Mouse (Mus musculus) ES-E14 (cell line): ENCODE measurements around the gene Klhl2. TPM values are rescaled to one million over a fixed set of nuclear protein-coding genes. Genes with fewer than 3 reads are reported as not detected.

ENCODE experiments used
- DNase-seq: peaks from one replicate; pipeline ENCODE4 v3.0.0-alpha.2; 2013; ENCODE audit warnings: low read depth, low spot score
- H3K27ac ChIP-seq: 2 replicates; pipeline ENCODE4 v1.5.1; 2012; ENCODE audit warnings: low read depth, mild to moderate bottlenecking, low read length, moderate library complexity, mixed read lengths; ENCODE audit not compliant: poor library complexity, insufficient read depth, severe bottlenecking
- H3K36me3 ChIP-seq: 2 replicates; pipeline ENCODE4 v1.6.1; 2012; ENCODE audit warnings: mild to moderate bottlenecking, low read length, moderate library complexity, mixed read lengths; ENCODE audit not compliant: control insufficient read depth, poor library complexity, insufficient read depth, severe bottlenecking
- H3K4me1 ChIP-seq, 2 experiments: fragments of 150-350 bp in 1 of 2; sonication (generic) in 1 of 2; 2 replicates each; pipeline ENCODE4 v1.6.1; 2012; ENCODE audit warnings: low read length in 2 of 2, mild to moderate bottlenecking in 1 of 2, mixed read lengths in 1 of 2; ENCODE audit not compliant: control insufficient read depth in 2 of 2, insufficient read depth in 2 of 2, poor library complexity in 1 of 2
- H3K4me3 ChIP-seq, 2 experiments: fragments of 150-350 bp in 1 of 2; sonication (generic) in 1 of 2; 2 replicates each; pipeline ENCODE4 v1.5.1; 2012; ENCODE audit warnings: low read length in 2 of 2, low read depth in 1 of 2, mild to moderate bottlenecking in 1 of 2, mixed read lengths in 1 of 2; ENCODE audit not compliant: insufficient read depth in 1 of 2, poor library complexity in 1 of 2, severe bottlenecking in 1 of 2
- H3K9ac ChIP-seq: 2 replicates; pipeline ENCODE4 v1.6.1; 2012; ENCODE audit warnings: low read depth, mild to moderate bottlenecking, low read length, mixed read lengths; ENCODE audit not compliant: poor library complexity, insufficient read depth, severe bottlenecking
- H3K9me3 ChIP-seq: fragments of 150-350 bp; sonication (generic); 2 replicates; pipeline ENCODE4 v1.6.1; 2012; ENCODE audit warnings: low read depth, mild to moderate bottlenecking, low read length; ENCODE audit not compliant: control insufficient read depth, insufficient read depth
- CHD2 ChIP-seq: IDR thresholded peaks from 2 replicates; pipeline ENCODE4 v1.6.1; 2014; ENCODE audit warnings: mild to moderate bottlenecking, low read depth, low read length, inconsistent platforms
- HCFC1 ChIP-seq: IDR thresholded peaks from 2 replicates; pipeline ENCODE4 v1.6.1; 2012; ENCODE audit warnings: low read length, inconsistent platforms, borderline replicate concordance; ENCODE audit not compliant: insufficient read depth
- MAFK ChIP-seq: IDR thresholded peaks from 2 replicates; pipeline ENCODE4 v1.6.1; 2014; ENCODE audit warnings: mild to moderate bottlenecking, low read depth, low read length, inconsistent platforms; ENCODE audit not compliant: insufficient read depth
- ZC3H11A ChIP-seq: IDR thresholded peaks from 2 replicates; pipeline ENCODE4 v1.6.1; 2012; ENCODE audit warnings: low read depth, mild to moderate bottlenecking, inconsistent platforms, low read length, borderline replicate concordance
- ZNF384 ChIP-seq: IDR thresholded peaks from 2 replicates; pipeline ENCODE4 v1.6.1; 2012; ENCODE audit warnings: low read depth, low read length, inconsistent platforms
- in situ Hi-C, 2 experiments: fragments of 600-800 bp; cut with MboI; formaldehyde crosslinking; loops; one replicate each; pipeline ENCODE4 v1.15.1; 2025; ENCODE audit warnings: low sequenced_read_pairs in 2 of 2, inconsistent platforms in 1 of 2; ENCODE audit not compliant: unreplicated experiment in 2 of 2
- total RNA-seq: library from RNA; depleted of rRNA; stranded (reverse); fragments of 300-350 nt; gene quantifications from 2 replicates; pipeline ENCODE4 v1.2.3, GENCODE M21; 2012

The Klhl2 gene
- total RNA-seq, 1 experiment, result 16.3 TPM

GRCm38 (mm10) chr8:64834071-64834877 lies 15.5 kb downstream of the Klhl2 start:
- in situ Hi-C loops, result no loop called here
- Histone ChIP-seq H3K4me1 (peaks cover 10 to 26% of the 10 kb centered on the region in 2 experiments), H3K9ac (no peak overlapping the region; the same call in 1 of the 2 replicates), H3K27ac (no peak overlapping the region), H3K9me3 (no peaks in the 10 kb centered on the region), H3K36me3 (no peaks in the 10 kb centered on the region; the same call in 1 of the 2 replicates), H3K4me3 (peak overlapping the region in 1 of 2 experiments; percentile 14; a peak in 1 of 4 replicates)
- DNase-seq, result peak; percentile 71
- TF ChIP-seq CHD2 (no peak), HCFC1 (no peak), ZC3H11A (no peak), ZNF384 (peak; percentile 55; the same call in 1 of the 2 replicates), MAFK (0 out of 2 replicates have a peak, but pooled peaks have one; percentile 22)

GRCm38 (mm10) chr8:64832581-64833135 lies 17.2 kb downstream of the Klhl2 start:
- no peak for TF ChIP-seq MAFK
- TF ChIP-seq ZNF384, result no peak
- TF ChIP-seq CHD2, result no peak
- no peak for TF ChIP-seq ZC3H11A
- TF ChIP-seq HCFC1, result no peak
- DNase-seq, result no peak
- peaks cover 10 to 20% of the 10 kb centered on the region in 2 experiments for H3K4me1 ChIP-seq
- in situ Hi-C loops, result no loop called here
- H3K9ac ChIP-seq, result no peak overlapping the region
- no peak overlapping the region for H3K4me3 ChIP-seq
- H3K36me3 ChIP-seq, result peaks cover 2% of the 10 kb centered on the region; the same call in 1 of the 2 replicates
- no peak overlapping the region for H3K27ac ChIP-seq
- H3K9me3 ChIP-seq, result no peaks in the 10 kb centered on the region

- TF ChIP-seq ZC3H11A (no peak), MAFK (no peak), ZNF384 (no peak), HCFC1 (no peak), CHD2 (no peak)
- Histone ChIP-seq H3K4me3 (no peak overlapping the region), H3K9ac (no peak overlapping the region), H3K4me1 (peaks cover 10 to 20% of the 10 kb centered on the region in 2 experiments), H3K27ac (no peak overlapping the region), H3K36me3 (peaks cover 5% of the 10 kb centered on the region; the same call in 1 of the 2 replicates), H3K9me3 (no peaks in the 10 kb centered on the region)
- in situ Hi-C loops, result no loop called here
- DNase-seq, result no peak
Measured at GRCm38 (mm10) chr8:64831656-64832055, 18.2 kb downstream of the Klhl2 start.

GRCm38 (mm10) chr8:64829921-64830320 lies 19.9 kb downstream of the Klhl2 start:
- H3K27ac ChIP-seq, result no peak overlapping the region
- H3K9me3 ChIP-seq, result no peaks in the 10 kb centered on the region
- H3K36me3 ChIP-seq, result peaks cover 5% of the 10 kb centered on the region; the same call in 1 of the 2 replicates
- TF ChIP-seq ZC3H11A (no peak), HCFC1 (no peak), ZNF384 (no peak), CHD2 (no peak), MAFK (no peak)
- no peak overlapping the region for H3K4me3 ChIP-seq
- H3K9ac ChIP-seq, result no peak overlapping the region
- in situ Hi-C loops, result no loop called here
- peaks cover 10 to 19% of the 10 kb centered on the region in 2 experiments for H3K4me1 ChIP-seq
- DNase-seq, result no peak
